Mouse (Mus musculus): Measurements from ENCODE around the gene Lrch4.

GRCm38 (mm10) chr5:137631591-137631990 is 2.7 kb downstream of the Lrch4 start:
- TF ChIP-seq GATA1 (IDR thresholded peaks at IDR 0.05; ENCODE audit: borderline replicate concordance, low read length) (no peak), FLI1 (IDR thresholded peaks at IDR 0.05; ENCODE audit: low read length) (no peak; the same call in 1 of the 2 replicates)

Data from megakaryocyte, embryonic 14.5 days (primary cell).